Mouse (Mus musculus): Measurements from ENCODE around the gene Tmem50b.

DNA sequence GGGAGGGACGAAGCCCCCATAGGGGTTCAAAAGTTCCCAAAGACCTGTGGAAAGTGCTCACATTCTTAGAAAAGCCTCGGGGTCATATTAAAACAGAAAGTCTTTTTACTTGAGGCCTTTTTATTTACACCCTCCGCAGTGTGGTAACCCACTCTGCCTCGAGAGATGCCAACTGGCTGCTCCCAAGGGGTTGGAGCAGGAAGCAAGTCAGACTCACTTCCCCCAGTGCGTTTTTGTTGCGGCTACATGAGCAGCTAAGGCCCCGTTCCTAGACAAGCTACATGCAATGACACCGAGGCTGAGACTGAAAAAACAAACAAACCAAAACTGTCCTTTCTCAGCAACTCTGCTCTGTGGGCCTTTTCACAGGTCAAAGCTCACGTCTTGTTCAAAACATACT, 59.1 kb downstream of the Tmem50b start:
- TF ChIP-seq POLR2A (IDR thresholded peaks at IDR 0.05; ENCODE audit: extremely low read depth, insufficient read depth, low read length) (no peak), CTCF (IDR thresholded peaks at IDR 0.05; ENCODE audit: extremely low read depth, insufficient read depth, low read length) (no peak)
